Mouse (Mus musculus): ENCODE results near the gene Acox1. TPM values are rescaled to one million over a fixed set of nuclear protein-coding genes. Genes with fewer than 3 reads are reported as not detected.

Gene Acox1
- polyA plus RNA-seq, 1 experiment from 2014 or later = 22.4 TPM

DNA sequence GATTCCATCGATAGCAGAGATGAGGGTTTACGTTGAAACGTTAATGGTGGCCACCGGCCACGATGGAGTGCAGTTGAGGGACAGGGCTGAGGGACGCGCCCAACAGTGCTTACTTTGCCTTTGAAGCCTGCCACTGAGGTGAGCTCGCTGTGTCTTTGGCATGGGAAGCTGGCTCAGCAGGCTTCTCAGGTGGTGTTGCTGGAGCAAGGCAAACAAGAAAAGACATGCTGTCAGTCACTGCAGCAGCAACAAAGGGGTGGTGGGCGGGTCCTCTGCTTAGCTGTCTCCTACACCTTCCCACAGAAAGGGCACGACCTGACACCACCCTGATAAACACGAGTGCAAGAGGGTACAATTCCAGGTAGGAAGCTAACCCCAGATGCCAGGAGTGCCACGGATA, 37.5 kb downstream of the Acox1 start:
- Histone ChIP-seq H3K27me3 (ENCODE audit: control insufficient read depth, insufficient read depth, low read length) (no peaks in the 10 kb centered on the region), H3K4me3 (ENCODE audit: low read depth, low read length) (no peak overlapping the region), H3K9me3 (replicated peaks; ENCODE audit: control insufficient read depth, low read length) (no peaks in the 10 kb centered on the region), H3K36me3 (replicated peaks; ENCODE audit: control insufficient read depth, insufficient read depth, low read depth, low read length) (no peaks in the 10 kb centered on the region; the same call in 1 of the 2 replicates), H3K9ac (replicated peaks; ENCODE audit: low read length) (no peak overlapping the region), H3K4me2 (ENCODE audit: low read depth, low read length) (no peak overlapping the region), H3K4me1 (ENCODE audit: control insufficient read depth, insufficient read depth, low read length) (no peaks in the 10 kb centered on the region), H3K27ac (replicated peaks; ENCODE audit: low read depth, low read length) (no peak overlapping the region)
- WGBS = 55% methylated on average over 12 of the region's 12 CpGs
- ATAC-seq (replicated peaks; ENCODE audit: insufficient number of reproducible peaks, low FRiP score, low TSS enrichment, low read depth) = no peak
- DNase-seq (ENCODE audit: low spot score) = peak; percentile 17

DNA sequence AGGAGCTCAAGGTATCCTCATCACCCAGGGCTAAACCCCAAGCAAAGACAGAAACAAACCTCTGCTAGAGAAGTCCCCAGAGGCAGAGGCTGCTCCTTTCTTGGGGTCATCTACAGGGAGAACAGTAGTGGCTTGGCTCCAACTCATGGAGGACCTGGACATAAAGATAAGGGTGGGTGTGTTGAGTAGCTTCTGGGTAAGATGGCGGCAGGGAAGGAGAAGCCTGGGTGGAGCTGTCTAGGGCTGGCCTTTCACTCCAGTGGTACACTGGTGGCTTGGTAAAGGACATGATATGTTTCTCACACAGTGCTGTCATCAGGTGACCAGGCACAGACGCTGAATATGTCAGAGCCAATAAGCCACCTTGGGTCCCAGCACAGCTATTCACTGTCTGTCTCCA, 47.9 kb downstream of the Acox1 start:
- Histone ChIP-seq H3K4me3 (ENCODE audit: low read depth, low read length) (no peak overlapping the region), H3K4me1 (ENCODE audit: control insufficient read depth, insufficient read depth, low read length) (no peaks in the 10 kb centered on the region), H3K9ac (replicated peaks; ENCODE audit: low read length) (no peak overlapping the region), H3K27ac (replicated peaks; ENCODE audit: low read depth, low read length) (no peak overlapping the region), H3K36me3 (replicated peaks; ENCODE audit: control insufficient read depth, insufficient read depth, low read depth, low read length) (peaks cover 27% of the 10 kb centered on the region), H3K9me3 (replicated peaks; ENCODE audit: control insufficient read depth, low read length) (no peaks in the 10 kb centered on the region), H3K4me2 (ENCODE audit: low read depth, low read length) (no peak overlapping the region), H3K27me3 (ENCODE audit: control insufficient read depth, insufficient read depth, low read length) (no peaks in the 10 kb centered on the region)
- 86% methylated on average over 2 of the region's 2 CpGs for WGBS
- ATAC-seq (replicated peaks; ENCODE audit: insufficient number of reproducible peaks, low FRiP score, low TSS enrichment, low read depth) (no peak), DNase-seq (ENCODE audit: low spot score) (no peak)

GRCm38 (mm10) chr11:116149341-116149740, 49.5 kb downstream of the Acox1 start:
- no peak overlapping the region for H3K9ac ChIP-seq (replicated peaks; ENCODE audit: low read length)
- WGBS = 82% methylated on average over 6 of the region's 6 CpGs

DNA sequence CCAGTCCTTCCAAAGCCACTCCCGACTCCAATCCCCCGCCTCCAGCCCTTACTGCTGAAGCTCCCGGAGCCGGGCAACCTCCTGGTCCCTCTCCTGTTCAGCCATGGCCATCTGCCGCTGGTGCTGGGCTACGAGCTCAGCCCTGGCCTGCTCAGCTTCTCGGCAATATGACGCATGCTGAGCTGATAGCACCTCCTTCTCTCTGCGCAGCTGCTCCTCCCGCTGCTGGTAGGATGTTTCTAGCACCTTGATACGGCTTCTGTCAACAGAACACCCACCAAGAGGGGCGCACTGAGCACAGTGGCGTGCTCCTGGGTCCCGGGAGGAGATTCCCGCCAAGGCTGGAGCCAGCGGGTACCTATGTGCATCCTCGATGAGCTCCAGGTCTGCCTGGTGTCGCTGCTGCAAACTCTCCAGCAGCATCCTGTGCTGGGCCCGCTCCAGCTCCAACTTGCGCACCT, 50.1 kb downstream of the Acox1 start:
- no peak for DNase-seq (ENCODE audit: low spot score)
- Histone ChIP-seq H3K36me3 (replicated peaks; ENCODE audit: control insufficient read depth, insufficient read depth, low read depth, low read length) (peaks cover 32% of the 10 kb centered on the region), H3K27me3 (ENCODE audit: control insufficient read depth, insufficient read depth, low read length) (no peaks in the 10 kb centered on the region), H3K4me1 (ENCODE audit: control insufficient read depth, insufficient read depth, low read length) (no peaks in the 10 kb centered on the region), H3K27ac (replicated peaks; ENCODE audit: low read depth, low read length) (no peak overlapping the region), H3K9ac (replicated peaks; ENCODE audit: low read length) (no peak overlapping the region), H3K4me2 (ENCODE audit: low read depth, low read length) (no peak overlapping the region), H3K9me3 (replicated peaks; ENCODE audit: control insufficient read depth, low read length) (no peaks in the 10 kb centered on the region), H3K4me3 (ENCODE audit: low read depth, low read length) (no peak overlapping the region)
- 61% methylated on average over 20 of the region's 20 CpGs for WGBS
- ATAC-seq (replicated peaks; ENCODE audit: insufficient number of reproducible peaks, low FRiP score, low TSS enrichment, low read depth) = no peak

More at GRCm38 (mm10) chr11:116149341-116149740, 49.5 kb downstream of the Acox1 start:
- Histone ChIP-seq H3K27me3 (ENCODE audit: control insufficient read depth, insufficient read depth, low read length) (no peaks in the 10 kb centered on the region), H3K27ac (replicated peaks; ENCODE audit: low read depth, low read length) (no peak overlapping the region), H3K4me2 (ENCODE audit: low read depth, low read length) (no peak overlapping the region), H3K4me3 (ENCODE audit: low read depth, low read length) (no peak overlapping the region), H3K4me1 (ENCODE audit: control insufficient read depth, insufficient read depth, low read length) (no peaks in the 10 kb centered on the region), H3K9me3 (replicated peaks; ENCODE audit: control insufficient read depth, low read length) (no peaks in the 10 kb centered on the region), H3K36me3 (replicated peaks; ENCODE audit: control insufficient read depth, insufficient read depth, low read depth, low read length) (peaks cover 32% of the 10 kb centered on the region)
- ATAC-seq (replicated peaks; ENCODE audit: insufficient number of reproducible peaks, low FRiP score, low TSS enrichment, low read depth) (no peak), DNase-seq (ENCODE audit: low spot score) (no peak)

DNA sequence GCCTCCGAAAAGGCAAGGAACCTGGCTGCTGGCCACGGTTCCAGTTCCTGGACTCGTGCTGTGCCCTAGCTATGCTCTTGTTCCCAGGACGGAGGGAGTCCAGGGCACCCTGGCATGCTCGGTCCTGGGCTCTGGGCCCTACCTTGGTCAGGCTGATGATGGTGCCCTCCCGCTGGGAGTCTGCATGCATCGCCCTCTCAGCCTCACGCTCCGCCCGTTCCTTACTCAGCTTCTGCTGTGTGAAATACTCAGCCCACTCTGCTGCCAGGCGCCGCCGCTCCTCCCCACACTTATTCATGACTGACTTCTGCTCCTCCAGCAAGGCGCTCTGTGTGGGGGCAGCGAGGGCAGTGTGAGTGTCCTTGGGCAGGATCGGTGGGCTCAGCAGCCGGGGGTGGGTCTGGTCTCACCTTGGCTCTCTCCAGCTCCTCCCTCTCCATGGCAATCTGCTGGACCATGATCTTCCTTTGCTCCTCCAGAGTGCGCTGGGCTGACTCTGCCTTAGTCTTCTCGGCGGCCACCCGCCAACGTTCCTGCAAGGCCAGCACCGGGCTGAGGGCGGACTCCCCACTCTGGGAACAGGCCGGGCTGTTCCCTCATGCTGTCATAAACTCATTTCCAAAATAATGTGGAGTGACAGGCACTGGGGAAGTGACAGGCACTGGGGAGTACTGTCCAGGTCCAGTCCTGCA, 52.4 kb downstream of the Acox1 start:
- H3K4me1 ChIP-seq (ENCODE audit: control insufficient read depth, insufficient read depth, low read length) = no peaks in the 10 kb centered on the region
- H3K4me3 ChIP-seq (ENCODE audit: low read depth, low read length) = no peak overlapping the region
- no peak overlapping the region for H3K4me2 ChIP-seq (ENCODE audit: low read depth, low read length)
- DNase-seq (ENCODE audit: low spot score) = no peak
- 79% methylated on average over 25 of the region's 25 CpGs for WGBS
- no peak overlapping the region for H3K9ac ChIP-seq (replicated peaks; ENCODE audit: low read length)
- ATAC-seq (replicated peaks; ENCODE audit: insufficient number of reproducible peaks, low FRiP score, low TSS enrichment, low read depth) = no peak
- no peaks in the 10 kb centered on the region for H3K27me3 ChIP-seq (ENCODE audit: control insufficient read depth, insufficient read depth, low read length)
- peaks cover 29% of the 10 kb centered on the region for H3K36me3 ChIP-seq (replicated peaks; ENCODE audit: control insufficient read depth, insufficient read depth, low read depth, low read length)
- H3K27ac ChIP-seq (replicated peaks; ENCODE audit: low read depth, low read length) = no peak overlapping the region
- H3K9me3 ChIP-seq (replicated peaks; ENCODE audit: control insufficient read depth, low read length) = no peaks in the 10 kb centered on the region

DNA sequence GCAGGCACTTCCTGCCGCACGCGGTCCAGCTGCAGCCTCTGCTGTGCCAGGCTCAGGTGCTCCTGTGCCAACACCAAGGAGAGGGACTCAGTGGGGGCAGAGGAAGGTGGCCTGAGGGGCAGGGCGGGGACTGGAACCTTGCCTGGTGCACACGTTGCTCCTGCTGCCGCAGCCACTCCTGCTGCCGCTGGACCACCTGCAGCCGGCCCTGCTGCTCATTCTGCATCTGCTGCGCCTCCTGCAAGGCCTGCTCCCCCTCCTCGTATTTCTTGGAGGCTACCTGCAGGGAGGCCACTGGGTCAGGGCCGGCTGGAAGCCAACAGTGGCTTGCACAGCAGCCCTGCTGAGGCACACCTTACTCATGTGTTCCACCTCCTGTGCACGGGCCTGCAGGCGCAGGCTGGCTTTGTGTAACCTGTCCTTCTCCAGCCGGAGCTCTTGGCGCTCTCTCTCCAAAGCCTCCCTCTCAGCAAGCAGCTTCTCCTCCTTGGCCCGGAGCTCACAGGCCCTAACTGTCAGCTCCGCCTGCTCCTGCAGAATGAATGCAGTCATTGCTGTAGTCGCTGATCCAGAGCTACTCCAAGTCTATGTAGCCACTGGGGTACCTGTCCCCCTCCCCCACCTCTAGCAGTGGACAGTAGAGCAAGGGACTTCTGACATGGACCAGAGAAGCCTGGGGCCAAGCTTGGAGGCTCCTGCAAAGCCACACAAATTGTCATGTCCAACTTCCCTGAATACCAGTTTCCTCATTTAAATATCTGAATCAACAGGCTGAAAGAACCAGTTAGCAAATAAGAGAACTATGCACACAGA, 53.2 kb downstream of the Acox1 start:
- Histone ChIP-seq H3K9ac (replicated peaks; ENCODE audit: low read length) (no peak overlapping the region), H3K27ac (replicated peaks; ENCODE audit: low read depth, low read length) (no peak overlapping the region), H3K9me3 (replicated peaks; ENCODE audit: control insufficient read depth, low read length) (no peaks in the 10 kb centered on the region), H3K4me1 (ENCODE audit: control insufficient read depth, insufficient read depth, low read length) (no peaks in the 10 kb centered on the region), H3K27me3 (ENCODE audit: control insufficient read depth, insufficient read depth, low read length) (no peaks in the 10 kb centered on the region), H3K36me3 (replicated peaks; ENCODE audit: control insufficient read depth, insufficient read depth, low read depth, low read length) (peaks cover 23% of the 10 kb centered on the region), H3K4me2 (ENCODE audit: low read depth, low read length) (no peak overlapping the region), H3K4me3 (ENCODE audit: low read depth, low read length) (no peak overlapping the region)
- no peak for ATAC-seq (replicated peaks; ENCODE audit: insufficient number of reproducible peaks, low FRiP score, low TSS enrichment, low read depth)
- no peak for DNase-seq (ENCODE audit: low spot score)
- WGBS = 55% methylated on average over 17 of the region's 18 CpGs

DNA sequence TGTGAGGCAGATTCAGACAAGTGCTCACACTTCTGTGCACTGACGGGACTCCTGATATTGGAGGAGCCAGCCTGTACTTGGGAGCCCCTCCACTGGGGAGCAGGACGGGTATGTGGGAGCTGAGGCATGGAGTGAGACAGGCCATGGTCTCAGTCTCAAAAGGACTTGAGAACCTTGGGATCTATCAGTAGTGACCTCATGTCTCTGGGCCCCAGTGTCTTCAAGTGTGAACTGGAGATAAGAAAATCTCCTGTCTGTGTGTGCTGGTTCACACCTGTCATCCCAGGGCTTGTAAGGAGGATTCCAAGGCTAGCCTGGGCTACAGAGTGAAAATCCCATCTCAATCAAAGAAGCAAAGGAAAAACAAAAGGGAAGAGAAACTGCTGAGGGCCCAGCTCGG, 55.4 kb downstream of the Acox1 start:
- no peak for ATAC-seq (replicated peaks; ENCODE audit: insufficient number of reproducible peaks, low FRiP score, low TSS enrichment, low read depth)
- Histone ChIP-seq H3K36me3 (replicated peaks; ENCODE audit: control insufficient read depth, insufficient read depth, low read depth, low read length) (peaks cover 18% of the 10 kb centered on the region), H3K4me2 (ENCODE audit: low read depth, low read length) (no peak overlapping the region), H3K4me1 (ENCODE audit: control insufficient read depth, insufficient read depth, low read length) (no peaks in the 10 kb centered on the region), H3K27ac (replicated peaks; ENCODE audit: low read depth, low read length) (no peak overlapping the region), H3K9ac (replicated peaks; ENCODE audit: low read length) (no peak overlapping the region), H3K27me3 (ENCODE audit: control insufficient read depth, insufficient read depth, low read length) (no peaks in the 10 kb centered on the region), H3K4me3 (ENCODE audit: low read depth, low read length) (no peak overlapping the region), H3K9me3 (replicated peaks; ENCODE audit: control insufficient read depth, low read length) (no peaks in the 10 kb centered on the region)
- 84% methylated on average over 3 of the region's 3 CpGs for WGBS
- no peak for DNase-seq (ENCODE audit: low spot score)

Measured in embryonic facial prominence, embryonic 11.5 days (tissue).